Mouse (Mus musculus) left cerebral cortex, postnatal 10 days (tissue): ENCODE data around the gene Mgat3. TPM values are rescaled to one million over a fixed set of nuclear protein-coding genes. Genes with fewer than 3 reads are reported as not detected.

Experiments
- DNase-seq, 2 experiments: peaks; one replicate each; pipeline ENCODE4 v3.0.0; 2021 to 2022; ENCODE audit warnings: low spot score in 2 of 2, mixed read lengths in 1 of 2; ENCODE audit errors: extremely low spot score in 1 of 2
- intact Hi-C: fragments of 180-260 bp; cut with DNase I; formaldehyde crosslinking; loops from one replicate; pipeline ENCODE4 v1.15.1; 2025
- total RNA-seq, 2 experiments: library from RNA; stranded (reverse); gene quantifications; 2 replicates each; pipeline ENCODE4 v1.2.3; 2021

Gene Mgat3
- total RNA-seq, 2 experiments from 2014 or later, result 94.2 to 98.8 TPM

DNA sequence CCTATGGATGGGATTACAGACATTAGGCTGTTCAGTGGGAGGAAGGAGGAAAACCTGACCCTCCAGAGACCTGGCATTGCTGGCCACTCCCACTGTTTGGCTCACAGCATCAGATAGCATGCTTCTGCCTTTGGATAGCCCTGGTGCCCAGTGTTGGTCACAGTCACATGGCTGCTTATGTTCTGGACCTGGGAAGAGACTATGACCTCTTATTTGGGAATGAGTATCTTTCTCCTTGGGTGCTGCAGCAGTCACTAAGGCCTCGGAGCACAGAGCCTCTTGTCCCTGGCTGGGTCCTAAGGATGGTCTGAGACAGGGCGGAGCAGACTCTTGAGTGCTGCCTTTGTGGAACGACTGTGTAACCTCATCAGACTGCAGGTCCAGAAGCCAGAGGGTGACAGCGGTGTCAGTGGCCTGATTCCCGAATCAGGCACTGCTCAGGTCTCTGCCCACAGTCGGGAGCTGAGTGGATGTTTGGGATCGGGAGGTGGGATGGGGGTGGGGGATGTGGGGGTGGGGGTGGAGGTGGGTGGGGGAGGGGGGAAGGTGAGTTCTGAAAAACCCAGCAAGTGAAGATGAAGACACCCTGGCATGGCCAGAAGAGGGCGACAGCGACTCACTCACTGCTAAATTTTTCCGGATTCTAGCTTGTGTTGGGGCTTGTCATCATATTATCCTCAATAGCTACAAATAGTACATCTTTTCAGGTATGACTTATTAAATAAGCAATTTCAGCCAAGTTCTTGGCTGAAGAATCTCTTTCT, 42.4 kb downstream of the Mgat3 start:
- intact Hi-C loops, result no loop called here
- peak in 1 of 2 experiments; percentile 53 for DNase-seq

DNA sequence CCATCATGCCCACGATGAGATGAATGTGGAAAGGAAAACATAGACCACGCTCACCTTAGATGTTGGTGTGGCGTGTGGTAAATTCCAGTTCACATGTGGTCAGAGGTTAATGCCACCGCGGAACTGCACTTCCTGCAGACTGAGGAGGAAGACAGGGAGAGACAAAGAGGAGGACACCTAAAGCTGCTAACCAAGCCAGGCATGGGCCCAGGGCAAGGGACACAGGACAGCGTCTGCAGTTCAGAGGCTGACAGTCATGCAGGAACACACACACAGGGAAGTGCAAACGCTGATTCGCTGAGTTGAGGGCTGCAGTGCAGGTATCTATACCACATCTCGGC, 42.9 kb downstream of the Mgat3 start:
- no peak for DNase-seq
- intact Hi-C loops, result no loop called here

- DNase-seq, result no peak
- intact Hi-C loops, result no loop called here
These were observed 44.0 kb downstream of the Mgat3 start for GRCm38 (mm10) chr15:80217476-80217875.

DNA sequence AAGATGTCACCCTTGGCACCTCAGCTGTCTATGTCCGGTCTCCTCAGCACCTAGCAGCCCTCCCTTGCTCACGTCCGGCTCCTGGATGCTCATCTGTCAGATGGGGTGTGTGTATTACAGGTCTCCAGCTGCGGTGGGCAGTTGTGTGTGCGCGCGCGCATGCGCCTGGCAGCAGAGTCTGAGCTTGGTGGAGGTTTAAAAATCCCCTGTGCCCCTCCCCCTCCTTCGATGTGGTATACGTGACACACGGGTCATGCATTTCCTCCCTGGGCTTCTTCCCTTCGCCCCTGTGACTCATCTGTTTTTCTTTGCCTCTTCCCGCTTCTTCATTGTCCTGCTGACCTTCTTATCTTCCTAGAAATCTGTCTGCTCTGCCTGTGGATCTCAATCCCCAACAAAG, 45.7 kb downstream of the Mgat3 start:
- DNase-seq, result no peak
- intact Hi-C loops, result no loop called here

GRCm38 (mm10) chr15:80219705-80220657, 46.5 kb downstream of the Mgat3 start:
- intact Hi-C loops, result no loop called here
- DNase-seq, result no peak

- no peak for DNase-seq
- intact Hi-C loops, result no loop called here
These were observed 47.5 kb downstream of the Mgat3 start for GRCm38 (mm10) chr15:80221031-80221430.

DNA sequence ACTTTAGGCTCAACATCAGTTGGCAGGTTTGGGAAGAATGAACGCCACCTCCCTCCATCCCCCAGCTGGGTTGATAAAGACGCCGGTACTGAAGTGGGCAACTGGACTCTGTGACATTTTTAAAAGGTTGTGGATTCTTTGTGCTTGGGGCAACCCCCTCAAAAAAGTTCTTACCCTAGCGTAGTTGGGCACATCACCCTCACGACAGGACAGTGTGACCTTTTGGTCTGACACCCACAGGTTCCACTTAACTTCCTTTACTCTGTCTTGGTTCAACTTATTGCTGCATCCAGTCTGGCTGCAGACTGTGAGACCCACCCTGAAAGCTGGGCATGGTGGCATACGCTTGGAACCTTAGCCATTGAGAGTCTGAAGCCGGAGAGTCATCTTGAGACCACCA, 50.2 kb downstream of the Mgat3 start:
- DNase-seq, result no peak
- intact Hi-C loops, result no loop called here

DNA sequence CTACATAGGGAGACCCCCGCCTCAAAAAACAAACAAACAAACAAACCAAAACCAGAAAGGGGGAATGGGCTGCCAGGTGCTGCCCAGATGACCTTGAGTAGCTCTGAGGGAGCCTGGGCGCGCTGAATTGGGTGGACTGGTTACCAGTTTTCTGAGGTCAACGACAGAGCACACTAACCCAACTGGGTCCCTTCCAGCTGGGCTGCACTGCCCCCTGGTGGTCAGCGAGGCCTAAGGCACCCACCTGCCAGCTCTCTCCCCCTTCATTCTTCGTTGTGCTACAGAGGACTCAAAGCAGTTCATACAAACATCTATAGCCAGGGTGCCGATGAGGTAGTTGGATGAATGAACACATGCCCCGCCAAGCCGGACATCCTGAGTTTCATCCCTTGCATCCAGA, 51.7 kb downstream of the Mgat3 start:
- intact Hi-C loops, result no loop called here
- peak; percentile 32 to 84 for DNase-seq

- DNase-seq, result peak in 1 of 2 experiments; percentile 59
- intact Hi-C loops, result no loop called here
These were observed 52.3 kb downstream of the Mgat3 start for GRCm38 (mm10) chr15:80225796-80226195.

- no peak for DNase-seq
- intact Hi-C loops, result no loop called here
These were observed 54.7 kb downstream of the Mgat3 start for GRCm38 (mm10) chr15:80228071-80228800.

GRCm38 (mm10) chr15:80232331-80232730, 58.8 kb downstream of the Mgat3 start:
- intact Hi-C loops, result no loop called here
- DNase-seq, result no peak

DNA sequence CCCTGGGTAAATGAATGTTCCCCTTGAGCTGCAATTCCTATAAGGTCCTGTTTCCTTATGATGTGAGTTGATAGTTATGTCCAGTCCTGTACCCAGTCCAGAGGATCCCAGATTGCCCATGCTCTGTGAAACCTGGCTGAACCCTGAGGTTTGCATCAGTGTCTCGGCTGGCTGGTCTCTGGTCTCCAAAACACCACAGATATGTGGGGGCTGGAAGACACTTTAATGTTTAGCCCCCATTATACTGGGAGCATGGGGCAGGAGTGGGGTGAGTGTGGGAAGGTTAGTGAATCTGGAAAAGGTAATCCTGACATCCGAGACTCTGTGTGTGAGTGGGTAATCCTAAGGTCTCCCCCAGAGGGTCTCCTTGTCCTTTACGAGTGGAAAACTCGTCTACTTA, 59.5 kb downstream of the Mgat3 start:
- intact Hi-C loops, result no loop called here
- no peak for DNase-seq

DNA sequence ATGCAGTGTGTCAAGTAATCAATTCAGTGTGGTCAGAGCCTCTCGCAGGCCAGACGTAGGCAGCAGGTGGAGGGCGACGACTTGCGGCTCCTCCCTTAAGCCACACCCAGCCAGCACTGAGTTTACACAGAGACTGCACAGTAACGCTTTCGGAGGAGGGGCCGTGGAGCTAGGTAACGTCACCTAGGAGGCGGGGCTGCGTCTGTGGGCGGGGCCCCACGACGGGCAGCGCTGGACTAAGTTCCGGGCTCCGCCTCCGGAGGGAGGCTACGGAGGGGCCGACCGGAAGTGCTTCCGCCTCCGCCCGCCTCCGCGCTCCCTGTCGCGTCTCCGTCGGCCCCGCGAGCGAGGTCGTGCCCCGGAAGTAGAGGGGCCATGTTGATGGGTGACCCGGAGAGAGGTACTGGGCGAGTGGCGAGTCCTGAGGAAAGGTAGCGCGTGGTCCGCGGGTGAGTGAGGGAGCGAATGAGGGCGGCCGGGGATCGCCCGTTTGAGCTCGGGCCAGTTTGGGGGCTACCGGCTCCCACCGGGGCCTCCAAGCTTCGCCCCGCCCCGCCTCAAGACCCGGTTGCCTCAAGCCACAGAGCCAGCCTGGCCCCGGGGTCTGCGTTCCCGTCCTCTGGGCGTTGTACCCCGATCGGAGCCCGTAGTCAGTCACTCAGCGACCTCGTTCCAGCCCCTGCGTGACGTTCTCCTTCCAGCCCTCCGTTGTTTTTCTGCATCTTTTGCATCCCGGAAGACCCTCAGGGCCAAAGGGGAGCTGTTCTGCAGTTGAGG, 60.4 kb downstream of the Mgat3 start, which contains the start of gene Mief1:
Gene Mief1 (plus strand): TSS at position 286 of the 777 bp plus-strand sequence.
- intact Hi-C loops, result no loop called here
- DNase-seq, result peak; percentile 93 to 99

DNA sequence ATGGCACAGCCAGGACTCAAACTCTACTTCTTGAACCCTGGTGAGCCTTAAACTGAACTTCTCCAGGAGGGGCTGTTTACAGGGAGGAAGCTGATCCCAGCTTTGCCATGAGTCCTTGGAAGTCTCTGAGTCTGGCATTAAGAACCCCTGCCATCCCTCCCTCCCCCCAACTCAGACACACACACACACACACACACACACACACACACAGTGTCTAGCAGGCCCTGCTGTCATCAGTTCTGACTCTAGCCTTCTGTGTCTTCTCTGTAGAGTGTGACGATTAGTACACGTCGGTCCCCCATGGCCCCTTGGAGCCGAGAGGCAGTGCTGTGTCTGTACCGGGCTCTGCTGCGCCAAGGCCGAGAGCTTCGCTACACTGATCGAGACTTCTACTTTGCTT, 62.0 kb downstream of the Mgat3 start, which contains the start of gene AC140267.1:
Gene AC140267.1 (plus strand): TSS at position 301 of the 400 bp plus-strand sequence.
- no peak for DNase-seq
- intact Hi-C loops, result no loop called here

GRCm38 (mm10) chr15:80248135-80248534, 74.6 kb downstream of the Mgat3 start:
- intact Hi-C loops, result no loop called here
- no peak for DNase-seq

- intact Hi-C loops, result no loop called here
- no peak for DNase-seq
These were observed 75.1 kb downstream of the Mgat3 start for GRCm38 (mm10) chr15:80248596-80248995.

GRCm38 (mm10) chr15:80249672-80250071, 76.2 kb downstream of the Mgat3 start:
- no peak for DNase-seq
- intact Hi-C loops, result no loop called here

DNA sequence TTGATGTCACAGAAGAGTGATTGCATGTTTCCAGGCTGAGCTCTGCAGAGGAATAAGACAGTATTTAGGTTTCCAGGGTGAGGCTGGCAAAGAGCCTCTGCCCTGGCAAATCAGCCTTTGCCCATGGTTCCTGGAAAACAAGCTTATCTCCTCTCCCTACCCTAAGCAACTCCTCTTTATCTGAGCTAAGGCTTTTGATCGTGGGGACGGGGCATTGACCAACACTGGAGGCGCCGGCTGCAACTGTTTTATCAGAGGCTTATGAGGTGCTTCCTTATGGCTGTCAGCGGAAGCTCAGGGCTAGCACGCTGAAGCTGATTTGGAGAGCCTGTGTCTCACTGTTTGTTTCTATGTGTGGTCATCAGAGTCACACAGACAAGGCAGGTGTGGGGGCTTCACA, 77.1 kb downstream of the Mgat3 start:
- no peak for DNase-seq
- intact Hi-C loops, result no loop called here
